Mouse (Mus musculus) limb, embryonic 11.5 days (tissue): ENCODE results near the gene Barhl1. TPM values are rescaled to one million over a fixed set of nuclear protein-coding genes. Genes with fewer than 3 reads are reported as not detected.

ENCODE experiments used
- ATAC-seq: fragments of 200-750 bp; cut with Nextera tagmentation; 2 replicates; pipeline ENCODE4 v1.8.0; 2017; ENCODE audit warnings: low read depth; ENCODE audit not compliant: insufficient number of reproducible peaks, low FRiP score, low TSS enrichment
- DNase-seq: peaks from one replicate; pipeline ENCODE4 v3.0.0-alpha.2; 2015; ENCODE audit warnings: low spot score
- H3K27ac ChIP-seq: fragments of 300-500 bp; sonication (generic); replicated peaks from 2 replicates; pipeline ENCODE4 v1.5.1; 2014; ENCODE audit warnings: low read depth, mild to moderate bottlenecking, low read length
- H3K27me3 ChIP-seq: fragments of 300-500 bp; sonication (generic); 2 replicates; pipeline ENCODE4 v1.6.1; 2014; ENCODE audit warnings: mild to moderate bottlenecking, low read length, mixed read lengths; ENCODE audit not compliant: control insufficient read depth, insufficient read depth
- H3K36me3 ChIP-seq: fragments of 300-500 bp; sonication (generic); 2 replicates; pipeline ENCODE4 v1.6.1; 2014; ENCODE audit warnings: mild to moderate bottlenecking, low read length, moderate library complexity, mixed read lengths; ENCODE audit not compliant: control insufficient read depth, insufficient read depth
- H3K4me1 ChIP-seq: fragments of 300-500 bp; sonication (generic); 2 replicates; pipeline ENCODE4 v1.6.1; 2014; ENCODE audit warnings: low read length, mixed read lengths; ENCODE audit not compliant: control insufficient read depth, insufficient read depth
- H3K4me2 ChIP-seq: fragments of 300-500 bp; sonication (generic); 2 replicates; pipeline ENCODE4 v1.6.1; 2014; ENCODE audit warnings: low read depth, mild to moderate bottlenecking, moderate library complexity; ENCODE audit not compliant: severe bottlenecking
- H3K4me3 ChIP-seq: fragments of 300-500 bp; sonication (generic); 2 replicates; pipeline ENCODE4 v1.5.1; 2014; ENCODE audit warnings: low read depth, low read length
- H3K9ac ChIP-seq: fragments of 300-500 bp; sonication (generic); 2 replicates; pipeline ENCODE4 v1.6.1; 2014; ENCODE audit warnings: mild to moderate bottlenecking, low read length
- H3K9me3 ChIP-seq: fragments of 300-500 bp; sonication (generic); 2 replicates; pipeline ENCODE4 v1.6.1; 2016; ENCODE audit warnings: low read length; ENCODE audit not compliant: control insufficient read depth
- WGBS: fragments of 180-500 bp; shearing (Covaris S2); extraction: QIAGEN DNeasy Blood & Tissue Kit; methylation state at CpG from one replicate; pipeline ENCODE4 v1.1.7; 2014; 5-methylcytosine and 5-hydroxymethylcytosine counted together
- polyA plus RNA-seq: library from polyadenylated mRNA; unstranded; fragments of >200 nt; fragmentation: Nextera tagmentation; extraction: Ambion mirVana; gene quantifications from 2 replicates; pipeline ENCODE4 v1.2.1, GENCODE M21; 2014

Gene Barhl1
- polyA plus RNA-seq, 1 experiment from 2014 or later, result not detected

- no peaks in the 10 kb centered on the region for H3K4me1 ChIP-seq
- peaks cover 10% of the 10 kb centered on the region; the same call in 1 of the 2 replicates for H3K36me3 ChIP-seq
- no peaks in the 10 kb centered on the region for H3K9me3 ChIP-seq
- H3K4me2 ChIP-seq, result no peak overlapping the region
- H3K27me3 ChIP-seq, result no peaks in the 10 kb centered on the region
- no peak overlapping the region for H3K4me3 ChIP-seq
- DNase-seq (no peak), ATAC-seq (no peak)
- no peak overlapping the region for H3K27ac ChIP-seq
- no peak overlapping the region for H3K9ac ChIP-seq
Measured at GRCm38 (mm10) chr2:28863857-28864256, 52.6 kb downstream of the Barhl1 start.

- Histone ChIP-seq H3K9ac (no peak overlapping the region), H3K4me3 (no peak overlapping the region), H3K27ac (no peak overlapping the region), H3K4me1 (no peaks in the 10 kb centered on the region), H3K27me3 (no peaks in the 10 kb centered on the region), H3K9me3 (no peaks in the 10 kb centered on the region), H3K4me2 (no peak overlapping the region), H3K36me3 (peaks cover 13% of the 10 kb centered on the region; the same call in 1 of the 2 replicates)
- WGBS, result 94% methylated on average over 8 of the region's 8 CpGs
- no peak for ATAC-seq
- DNase-seq, result no peak
Measured at GRCm38 (mm10) chr2:28860678-28861423, 55.6 kb downstream of the Barhl1 start.

GRCm38 (mm10) chr2:28859303-28859702 lies 57.2 kb downstream of the Barhl1 start:
- Histone ChIP-seq H3K36me3 (peaks cover 14% of the 10 kb centered on the region; the same call in 1 of the 2 replicates), H3K9me3 (no peaks in the 10 kb centered on the region), H3K4me3 (no peak overlapping the region), H3K4me1 (no peaks in the 10 kb centered on the region), H3K9ac (no peak overlapping the region), H3K27ac (no peak overlapping the region), H3K4me2 (no peak overlapping the region), H3K27me3 (no peaks in the 10 kb centered on the region)
- DNase-seq, result no peak
- WGBS, result 93% methylated on average over 4 of the region's 4 CpGs
- no peak for ATAC-seq

Other genes with a start within 250 kb of the Barhl1 start
- gene Spaca9, start 216.9 kb downstream of the Barhl1 start, polyA plus RNA-seq, result 1.7 and 2.0 TPM in 2 replicates
- gene Ak8, start 216.5 kb downstream of the Barhl1 start, polyA plus RNA-seq, result 0.52 and 0.91 TPM in 2 replicates
- gene Gtf3c4, start 76.3 kb downstream of the Barhl1 start, polyA plus RNA-seq, result 31.3 and 35.4 TPM in 2 replicates
- gene Ddx31, start 76.3 kb downstream of the Barhl1 start, polyA plus RNA-seq, result 20.4 and 21.8 TPM in 2 replicates
- gene Cfap77, start 138.4 kb upstream of the Barhl1 start, polyA plus RNA-seq, result not detected in 2 replicates
- 13.1 and 13.4 TPM in 2 replicates for gene Ttf1, start 143.6 kb upstream of the Barhl1 start, polyA plus RNA-seq
- 12.2 and 13.4 TPM in 2 replicates for gene Setx, start 207.5 kb upstream of the Barhl1 start, polyA plus RNA-seq